Mouse (Mus musculus) lung, adult 2 months (tissue): ENCODE data around the gene Itprip.

ENCODE experiments used
- CTCF ChIP-seq: fragments of 200-500 bp; IDR thresholded peaks from 2 replicates; pipeline ENCODE4 v1.5.1; 2011; ENCODE audit warnings: mild to moderate bottlenecking, low read length, control low read depth; ENCODE audit not compliant: insufficient read depth
- POLR2A ChIP-seq: fragments of 200-500 bp; IDR thresholded peaks from 2 replicates; pipeline ENCODE4 v1.6.1; 2011; ENCODE audit warnings: low read depth, mild to moderate bottlenecking, control low read depth, low read length, borderline replicate concordance; ENCODE audit errors: extremely low read depth

- no peak for TF ChIP-seq POLR2A
- no peak for TF ChIP-seq CTCF
Measured at GRCm38 (mm10) chr19:47900558-47900957, 18.5 kb downstream of the Itprip start.
